Mouse (Mus musculus) heart, embryonic 16.5 days (tissue): ENCODE measurements around the gene Il31ra. TPM values are rescaled to one million over a fixed set of nuclear protein-coding genes. Genes with fewer than 3 reads are reported as not detected.

ENCODE experiments used
- ATAC-seq: fragments of 200-750 bp; cut with Nextera tagmentation; replicated peaks from 2 replicates; pipeline ENCODE4 v1.8.0; 2017; ENCODE audit warnings: moderate number of reproducible peaks; ENCODE audit not compliant: insufficient read depth, low FRiP score; ENCODE audit errors: extremely low read depth
- H3K27ac ChIP-seq: fragments of 300-500 bp; sonication (generic); 2 replicates; pipeline ENCODE4 v1.5.1; 2014; ENCODE audit warnings: mild to moderate bottlenecking, low read length, control low read depth, moderate library complexity
- H3K27me3 ChIP-seq: fragments of 300-500 bp; sonication (generic); 2 replicates; pipeline ENCODE4 v1.6.1; 2014; ENCODE audit warnings: low read length, mixed read lengths; ENCODE audit not compliant: control insufficient read depth, insufficient read depth
- H3K36me3 ChIP-seq: fragments of 300-500 bp; sonication (generic); 2 replicates; pipeline ENCODE4 v1.6.1; 2014; ENCODE audit not compliant: control insufficient read depth, insufficient read depth
- H3K4me1 ChIP-seq: fragments of 300-500 bp; sonication (generic); 2 replicates; pipeline ENCODE4 v1.6.1; 2014; ENCODE audit warnings: low read length, mixed read lengths; ENCODE audit not compliant: control insufficient read depth, insufficient read depth
- H3K4me2 ChIP-seq: fragments of 300-500 bp; sonication (generic); 2 replicates; pipeline ENCODE4 v1.6.1; 2014; ENCODE audit warnings: low read depth, mild to moderate bottlenecking, control low read depth, low read length
- H3K4me3 ChIP-seq: fragments of 300-500 bp; sonication (generic); 2 replicates; pipeline ENCODE4 v1.5.1; 2014; ENCODE audit warnings: mild to moderate bottlenecking, control low read depth, low read length
- H3K9ac ChIP-seq: fragments of 300-500 bp; sonication (generic); 2 replicates; pipeline ENCODE4 v1.6.1; 2014; ENCODE audit warnings: low read length, control low read depth
- H3K9me3 ChIP-seq: fragments of 300-500 bp; sonication (generic); replicated peaks from 2 replicates; pipeline ENCODE4 v1.6.1; 2016; ENCODE audit warnings: low read length; ENCODE audit not compliant: control insufficient read depth
- WGBS: fragments of 180-500 bp; shearing (Covaris S2); extraction: QIAGEN DNeasy Blood & Tissue Kit; methylation state at CpG from one replicate; pipeline ENCODE4 v1.1.7; 2014; 5-methylcytosine and 5-hydroxymethylcytosine counted together
- polyA plus RNA-seq: library from polyadenylated mRNA; unstranded; fragments of >200 nt; fragmentation: Nextera tagmentation; extraction: Ambion mirVana; gene quantifications from 2 replicates; pipeline ENCODE4 v1.2.1, GENCODE M21; 2015

Il31ra gene
- polyA plus RNA-seq, 1 experiment from 2014 or later, result 0.17 TPM

- Histone ChIP-seq H3K4me2 (no peak overlapping the region), H3K4me3 (no peak overlapping the region)
Observed at GRCm38 (mm10) chr13:112541223-112541975, 52.8 kb downstream of the Il31ra start.

GRCm38 (mm10) chr13:112540616-112541015 is 53.5 kb downstream of the Il31ra start:
- no peaks in the 10 kb centered on the region for H3K27me3 ChIP-seq
- H3K4me1 ChIP-seq, result peaks cover 13% of the 10 kb centered on the region
- no peak overlapping the region for H3K4me3 ChIP-seq
- no peak overlapping the region for H3K9ac ChIP-seq
- no peak overlapping the region for H3K27ac ChIP-seq
- H3K36me3 ChIP-seq, result no peaks in the 10 kb centered on the region
- H3K9me3 ChIP-seq, result no peaks in the 10 kb centered on the region
- no peak for ATAC-seq
- WGBS, result 36% methylated on average over 3 of the region's 3 CpGs
- H3K4me2 ChIP-seq, result no peak overlapping the region

More at GRCm38 (mm10) chr13:112541223-112541975, 52.8 kb downstream of the Il31ra start:
- H3K9ac ChIP-seq, result no peak overlapping the region
- WGBS, result 40% methylated on average over 10 of the region's 10 CpGs
- peaks cover 13% of the 10 kb centered on the region for H3K4me1 ChIP-seq
- H3K27me3 ChIP-seq, result no peaks in the 10 kb centered on the region
- H3K36me3 ChIP-seq, result no peaks in the 10 kb centered on the region
- 0 out of 2 replicates have a peak, but pooled peaks have one; percentile 14 for ATAC-seq
- no peaks in the 10 kb centered on the region for H3K9me3 ChIP-seq
- H3K27ac ChIP-seq, result no peak overlapping the region

DNA sequence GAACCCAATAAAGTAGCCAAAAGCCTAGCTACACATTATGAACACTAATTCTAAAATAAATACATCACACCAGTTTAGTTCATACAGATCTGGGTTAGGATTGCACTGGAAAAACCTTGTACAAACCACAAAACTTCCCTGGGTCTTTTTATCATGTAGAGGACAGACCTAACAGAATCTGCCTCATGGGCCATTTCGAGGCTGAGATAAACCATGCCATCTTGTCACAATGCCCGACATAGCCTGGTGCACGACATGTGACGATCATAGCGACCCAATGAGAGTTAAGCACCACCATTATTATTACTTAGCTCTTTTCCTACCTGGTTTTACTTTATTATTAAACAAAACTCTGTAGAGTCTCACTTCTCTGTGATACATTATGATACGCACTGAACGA is 57.1 kb downstream of the Il31ra start:
- ATAC-seq, result no peak
- H3K4me3 ChIP-seq, result no peak overlapping the region
- no peak overlapping the region for H3K4me2 ChIP-seq
- no peaks in the 10 kb centered on the region for H3K9me3 ChIP-seq
- H3K27ac ChIP-seq, result no peak overlapping the region
- H3K27me3 ChIP-seq, result no peaks in the 10 kb centered on the region
- no peak overlapping the region for H3K9ac ChIP-seq
- H3K36me3 ChIP-seq, result no peaks in the 10 kb centered on the region
- H3K4me1 ChIP-seq, result peaks cover 17% of the 10 kb centered on the region
- WGBS, result 80% methylated on average over 7 of the region's 7 CpGs

GRCm38 (mm10) chr13:112536611-112537010 is 57.5 kb downstream of the Il31ra start:
- Histone ChIP-seq H3K4me1 (peaks cover 17% of the 10 kb centered on the region), H3K27ac (no peak overlapping the region), H3K9me3 (no peaks in the 10 kb centered on the region), H3K9ac (no peak overlapping the region), H3K36me3 (no peaks in the 10 kb centered on the region), H3K27me3 (no peaks in the 10 kb centered on the region), H3K4me3 (no peak overlapping the region), H3K4me2 (no peak overlapping the region)
- 53% methylated on average over 4 of the region's 4 CpGs for WGBS
- ATAC-seq, result no peak

DNA sequence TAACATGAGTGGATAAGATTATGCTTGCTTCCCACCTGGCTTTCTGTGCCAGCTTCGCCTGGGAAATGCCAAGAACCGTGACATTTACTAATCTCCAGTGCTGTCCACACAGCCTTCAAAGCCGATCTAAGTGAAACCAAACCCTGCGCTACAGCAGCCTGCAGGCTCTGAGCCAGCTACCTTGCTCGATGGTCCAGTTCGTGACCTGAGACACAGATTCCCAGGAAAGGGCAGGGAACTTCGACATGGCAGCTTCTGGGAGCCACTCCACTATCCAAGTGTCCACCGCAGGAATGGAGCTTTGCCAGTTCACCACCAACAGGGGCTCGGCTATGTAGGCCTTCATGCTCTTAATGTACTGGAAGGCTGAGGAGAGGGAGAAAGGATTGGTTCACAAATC is 60.6 kb downstream of the Il31ra start:
- Histone ChIP-seq H3K27ac (peak overlapping the region; percentile 32; the same call in 1 of the 2 replicates), H3K9ac (no peak overlapping the region), H3K4me2 (peak overlapping the region; percentile 14; the same call in 1 of the 2 replicates), H3K36me3 (no peaks in the 10 kb centered on the region), H3K4me1 (0 out of 2 replicates have a peak, but pooled peaks cover 5% of the 10 kb centered on the region), H3K27me3 (no peaks in the 10 kb centered on the region), H3K9me3 (no peaks in the 10 kb centered on the region), H3K4me3 (no peak overlapping the region)
- 33% methylated on average over 9 of the region's 9 CpGs for WGBS
- 0 out of 2 replicates have a peak, but pooled peaks have one; percentile 23 for ATAC-seq

DNA sequence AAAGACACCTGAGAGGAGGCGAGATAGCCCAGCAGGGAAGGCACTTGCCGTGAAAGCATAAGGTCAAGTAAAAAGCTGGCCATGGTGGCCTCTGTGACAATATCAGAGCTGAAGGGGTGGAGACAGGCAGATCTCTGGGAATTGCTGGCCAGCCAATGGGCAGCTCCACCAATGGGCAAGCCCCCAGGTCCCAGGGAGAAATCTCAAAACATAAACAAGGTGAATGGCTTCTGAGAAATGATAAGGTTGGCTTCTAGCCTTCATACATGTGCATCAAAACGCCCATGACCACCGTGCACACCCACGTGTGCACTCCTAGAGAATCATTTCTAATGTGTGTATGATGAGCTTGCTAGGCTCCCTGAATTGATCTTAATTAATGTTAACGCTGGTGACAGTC is 61.9 kb downstream of the Il31ra start:
- H3K4me3 ChIP-seq, result no peak overlapping the region
- no peak overlapping the region for H3K9ac ChIP-seq
- H3K9me3 ChIP-seq, result no peaks in the 10 kb centered on the region
- no peak overlapping the region for H3K4me2 ChIP-seq
- WGBS, result 89% methylated on average over 6 of the region's 6 CpGs
- no peaks in the 10 kb centered on the region for H3K27me3 ChIP-seq
- ATAC-seq, result no peak
- H3K4me1 ChIP-seq, result 0 out of 2 replicates have a peak, but pooled peaks cover 5% of the 10 kb centered on the region
- H3K27ac ChIP-seq, result no peak overlapping the region
- H3K36me3 ChIP-seq, result no peaks in the 10 kb centered on the region

DNA sequence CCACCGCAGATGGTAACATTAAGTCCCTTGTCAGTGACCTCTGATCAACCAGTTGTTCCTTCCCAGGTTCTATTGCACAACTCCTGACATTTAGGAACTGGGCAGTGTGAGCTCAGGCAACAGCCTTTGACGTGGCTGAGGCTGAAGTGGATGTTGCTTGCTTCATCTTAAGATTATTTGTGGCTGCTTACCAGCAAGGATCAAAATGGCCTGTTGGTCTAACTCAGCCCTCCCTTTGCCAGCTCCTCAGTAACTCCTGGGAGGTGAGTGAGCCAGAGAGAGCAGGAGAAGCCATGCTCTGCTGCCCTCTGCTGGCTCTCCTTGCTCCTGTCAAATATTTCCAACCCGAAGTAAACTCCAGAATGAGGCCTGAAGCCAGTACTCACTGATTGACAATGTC is 64.3 kb downstream of the Il31ra start:
- ATAC-seq, result peak; percentile 65
- H3K9me3 ChIP-seq, result peaks cover 5% of the 10 kb centered on the region; the same call in 1 of the 2 replicates

GRCm38 (mm10) chr13:112527186-112527585 is 67.0 kb downstream of the Il31ra start:
- Histone ChIP-seq H3K4me3 (no peak overlapping the region), H3K36me3 (no peaks in the 10 kb centered on the region), H3K9me3 (peaks cover 5% of the 10 kb centered on the region; the same call in 1 of the 2 replicates), H3K27me3 (no peaks in the 10 kb centered on the region), H3K4me1 (no peaks in the 10 kb centered on the region), H3K27ac (no peak overlapping the region), H3K4me2 (no peak overlapping the region), H3K9ac (no peak overlapping the region)
- 50% methylated on average over 1 of the region's 1 CpGs for WGBS
- ATAC-seq, result no peak

More for the DNA sequence above, 64.3 kb downstream of the Il31ra start:
- no peak overlapping the region for H3K27ac ChIP-seq
- H3K4me3 ChIP-seq, result no peak overlapping the region
- 32% methylated on average over 3 of the region's 3 CpGs for WGBS
- no peaks in the 10 kb centered on the region for H3K27me3 ChIP-seq
- H3K9ac ChIP-seq, result no peak overlapping the region
- H3K36me3 ChIP-seq, result no peaks in the 10 kb centered on the region
- H3K4me1 ChIP-seq, result 0 out of 2 replicates have a peak, but pooled peaks cover 5% of the 10 kb centered on the region
- no peak overlapping the region for H3K4me2 ChIP-seq

- no peaks in the 10 kb centered on the region for H3K36me3 ChIP-seq
- H3K27me3 ChIP-seq, result no peaks in the 10 kb centered on the region
- peaks cover 5% of the 10 kb centered on the region; the same call in 1 of the 2 replicates for H3K9me3 ChIP-seq
- no peak overlapping the region for H3K27ac ChIP-seq
- 74% methylated on average over 10 of the region's 10 CpGs for WGBS
- H3K4me1 ChIP-seq, result no peaks in the 10 kb centered on the region
- no peak for ATAC-seq
- no peak overlapping the region for H3K4me2 ChIP-seq
- H3K9ac ChIP-seq, result no peak overlapping the region
- H3K4me3 ChIP-seq, result no peak overlapping the region
Observed at GRCm38 (mm10) chr13:112523346-112523970, 70.7 kb downstream of the Il31ra start.
